Mouse (Mus musculus) small intestine, adult 2 months (tissue): ENCODE results near the gene Wbp2nl.

Source experiments
- CTCF ChIP-seq: fragments of 200-500 bp; IDR thresholded peaks from 2 replicates; pipeline ENCODE4 v1.5.1; 2012; ENCODE audit warnings: low read depth, mild to moderate bottlenecking, control low read depth, inconsistent platforms, low read length, moderate library complexity, mixed read lengths; ENCODE audit not compliant: insufficient replicate concordance, insufficient read length; ENCODE audit errors: extremely low read depth
- POLR2A ChIP-seq: fragments of 200-500 bp; IDR thresholded peaks from 2 replicates; pipeline ENCODE4 v1.6.1; 2012; ENCODE audit warnings: low read depth, mild to moderate bottlenecking, control low read depth, inconsistent platforms, low read length, moderate library complexity

GRCm38 (mm10) chr15:82362234-82362633 lies 63.5 kb downstream of the Wbp2nl start:
- TF ChIP-seq POLR2A = no peak
- TF ChIP-seq CTCF = no peak
